7 mouse cellular contexts compared by ENCODE assay signal in the genomic region with DNA sequence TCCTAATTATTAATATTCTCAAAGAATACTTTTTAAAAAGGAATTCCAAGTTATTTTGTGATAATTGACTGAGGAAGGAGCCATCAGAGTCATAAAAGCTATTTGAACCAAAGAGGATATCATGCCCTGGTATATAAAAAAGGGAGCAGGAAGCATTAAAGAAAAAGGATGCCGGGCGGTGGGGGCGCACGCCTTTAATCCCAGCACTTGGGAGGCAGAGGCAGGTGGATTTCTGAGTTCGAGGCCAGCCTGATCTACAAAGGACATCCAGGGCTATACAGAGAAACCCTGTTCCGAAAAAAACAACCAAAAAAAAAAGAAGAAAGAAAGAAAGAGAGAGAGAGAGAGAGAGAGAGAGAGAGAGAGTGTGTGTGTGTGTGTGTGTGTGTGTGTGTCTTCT.
DNase-seq lines count a peak whose midpoint lies in the region.

No protein-coding gene starts in this region.

- peak; percentile 21 for DNase-seq in ZHBTc4 (ENCODE audit: low read depth, low spot score)
- peak; percentile 6 for DNase-seq in c-Kit-positive CD71-negative TER-119-negative erythroid progenitor cells, embryonic 14.5 days (ENCODE audit: low read depth)
- DNase-seq in embryo, embryonic 11.5 days (ENCODE audit: low read depth, low spot score) = peak; percentile 11
- peak; percentile 1 for DNase-seq in induced T-regulatory cell, adult 2 months (ENCODE audit: low read depth)
- DNase-seq in kidney, adult 9 months = peak; percentile 9
- DNase-seq in naive thymus-derived CD4-positive, alpha-beta T cell, adult 2 months (ENCODE audit: low read depth) = peak; percentile 13
- DNase-seq in right cerebral cortex, adult 18-20 months = peak; percentile 3

Comparison
In these comparisons a context has a peak if more than half of its experiments do, and no peak if none do; other contexts are left out.
1. Peak in every context shown above with its lines: DNase-seq.